Mouse (Mus musculus): ENCODE results near the gene Polr2b. TPM values are rescaled to one million over a fixed set of nuclear protein-coding genes. Genes with fewer than 3 reads are reported as not detected.

The Polr2b gene
- polyA plus RNA-seq, 1 experiment from 2014 or later: 78.9 TPM

DNA sequence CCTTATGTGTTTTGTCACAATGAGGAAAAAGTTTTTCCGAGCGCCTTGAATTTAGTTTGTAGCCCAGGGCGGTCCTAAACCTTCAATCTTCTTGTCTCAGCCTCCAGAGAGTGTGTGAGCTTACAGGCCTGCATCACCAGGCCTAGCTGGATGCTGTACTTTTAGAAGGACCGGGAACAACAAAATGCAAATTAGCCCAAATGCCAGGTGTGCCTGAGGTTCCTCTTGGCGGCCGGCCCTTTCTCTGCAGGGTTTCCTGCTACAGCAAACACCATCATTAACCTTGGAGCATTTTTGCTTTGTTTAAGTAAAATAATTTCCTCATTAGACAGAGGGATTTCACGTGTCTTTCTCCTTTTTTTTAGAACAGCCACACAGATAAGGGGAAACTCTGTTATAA, 58.2 kb downstream of the Polr2b start:
- Histone ChIP-seq H3K4me3 (no peak overlapping the region), H3K4me1 (peaks cover 6% of the 10 kb centered on the region; the same call in 1 of the 2 replicates), H3K4me2 (replicated peaks) (no peak overlapping the region), H3K9me3 (no peaks in the 10 kb centered on the region), H3K27ac (no peak overlapping the region), H3K9ac (no peak overlapping the region), H3K36me3 (no peaks in the 10 kb centered on the region), H3K27me3 (peaks cover 4% of the 10 kb centered on the region; the same call in 1 of the 2 replicates)
- WGBS: 30% methylated on average over 7 of the region's 7 CpGs
- no peak for ATAC-seq (ENCODE audit: insufficient number of reproducible peaks, insufficient read depth, low FRiP score, low TSS enrichment)

DNA sequence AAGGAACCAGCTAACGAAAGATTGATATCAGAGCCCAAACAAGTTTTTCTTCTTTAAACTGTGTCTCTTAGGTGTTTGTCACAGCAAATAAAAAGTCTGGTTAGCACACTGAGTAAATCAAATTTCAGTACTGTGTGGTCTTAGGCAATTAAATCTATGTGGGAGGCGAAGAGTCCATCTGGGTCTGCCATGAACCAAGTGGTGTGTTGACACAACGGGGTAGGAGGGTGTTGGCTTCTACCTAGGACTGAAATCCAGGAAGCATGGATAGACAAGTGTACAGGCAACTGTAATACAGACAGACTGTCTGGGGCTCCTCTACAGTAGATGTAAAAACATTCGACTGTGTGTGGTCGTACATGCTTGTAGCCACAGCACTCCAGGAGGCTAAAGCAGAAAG, 59.4 kb downstream of the Polr2b start:
- Histone ChIP-seq H3K9ac (no peak overlapping the region), H3K9me3 (no peaks in the 10 kb centered on the region), H3K4me1 (peaks cover 6% of the 10 kb centered on the region; the same call in 1 of the 2 replicates), H3K36me3 (no peaks in the 10 kb centered on the region), H3K27ac (no peak overlapping the region), H3K4me3 (no peak overlapping the region), H3K27me3 (peaks cover 4% of the 10 kb centered on the region; the same call in 1 of the 2 replicates), H3K4me2 (replicated peaks) (no peak overlapping the region)
- ATAC-seq (ENCODE audit: insufficient number of reproducible peaks, insufficient read depth, low FRiP score, low TSS enrichment): no peak
- WGBS: 76% methylated on average over 5 of the region's 5 CpGs

GRCm38 (mm10) chr5:77370378-77370892, 60.5 kb downstream of the Polr2b start:
- H3K4me1 ChIP-seq: 0 out of 2 replicates have a peak, but pooled peaks cover 2% of the 10 kb centered on the region
- ATAC-seq (ENCODE audit: insufficient number of reproducible peaks, insufficient read depth, low FRiP score, low TSS enrichment): no peak
- 72% methylated on average over 5 of the region's 5 CpGs for WGBS
- no peaks in the 10 kb centered on the region for H3K9me3 ChIP-seq
- no peaks in the 10 kb centered on the region for H3K36me3 ChIP-seq
- H3K27me3 ChIP-seq: peaks cover 4% of the 10 kb centered on the region; the same call in 1 of the 2 replicates
- no peak overlapping the region for H3K27ac ChIP-seq
- no peak overlapping the region for H3K4me3 ChIP-seq
- no peak overlapping the region for H3K9ac ChIP-seq
- no peak overlapping the region for H3K4me2 ChIP-seq (replicated peaks)

DNA sequence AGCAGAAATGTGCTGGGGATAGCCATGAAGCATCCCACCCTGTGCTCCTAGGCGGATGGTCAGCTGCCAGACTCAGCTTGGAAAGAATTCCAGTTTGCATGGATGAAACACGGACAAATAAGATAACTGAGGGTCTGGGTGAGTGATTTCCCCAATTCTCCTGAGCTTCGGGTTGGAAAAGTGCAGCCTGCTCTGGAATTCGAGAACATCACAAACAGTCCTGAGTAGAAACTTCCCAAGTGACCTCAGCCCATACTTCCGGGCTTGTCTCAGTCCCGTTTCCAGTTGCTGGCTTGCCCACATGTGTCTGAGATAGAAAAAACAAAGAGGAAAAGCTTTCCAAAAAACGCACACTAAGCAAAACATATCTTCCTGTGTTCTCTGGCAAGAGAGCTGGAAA, 62.3 kb downstream of the Polr2b start:
- Histone ChIP-seq H3K4me2 (replicated peaks) (no peak overlapping the region), H3K9ac (no peak overlapping the region), H3K36me3 (no peaks in the 10 kb centered on the region), H3K27me3 (peaks cover 4% of the 10 kb centered on the region; the same call in 1 of the 2 replicates), H3K27ac (no peak overlapping the region), H3K4me3 (no peak overlapping the region), H3K4me1 (0 out of 2 replicates have a peak, but pooled peaks cover 2% of the 10 kb centered on the region), H3K9me3 (no peaks in the 10 kb centered on the region)
- WGBS: 70% methylated on average over 7 of the region's 7 CpGs
- no peak for ATAC-seq (ENCODE audit: insufficient number of reproducible peaks, insufficient read depth, low FRiP score, low TSS enrichment)

DNA sequence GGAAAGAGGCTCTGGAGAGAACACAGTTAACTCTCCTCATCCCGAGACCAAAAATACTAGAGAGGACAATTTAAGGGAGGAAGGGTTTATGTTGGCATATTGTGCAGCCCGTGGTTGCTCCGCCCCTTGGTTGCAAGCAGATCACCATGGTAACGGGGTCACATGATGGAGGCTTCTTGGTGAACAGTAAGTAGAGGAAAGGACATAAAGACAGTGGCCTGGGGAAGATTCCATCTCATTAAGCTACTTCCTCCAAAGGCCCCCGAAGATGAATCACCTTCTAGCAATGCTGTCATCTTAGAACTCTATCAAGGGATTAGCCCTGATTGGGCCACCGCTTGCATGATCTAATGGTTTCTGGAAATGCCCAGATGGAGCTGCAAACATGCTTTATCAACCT, 62.8 kb downstream of the Polr2b start:
- Histone ChIP-seq H3K4me1 (0 out of 2 replicates have a peak, but pooled peaks cover 2% of the 10 kb centered on the region), H3K9ac (no peak overlapping the region), H3K27me3 (no peaks in the 10 kb centered on the region), H3K9me3 (no peaks in the 10 kb centered on the region), H3K36me3 (no peaks in the 10 kb centered on the region), H3K27ac (no peak overlapping the region), H3K4me3 (no peak overlapping the region), H3K4me2 (replicated peaks) (no peak overlapping the region)
- 70% methylated on average over 6 of the region's 6 CpGs for WGBS
- ATAC-seq (ENCODE audit: insufficient number of reproducible peaks, insufficient read depth, low FRiP score, low TSS enrichment): no peak

DNA sequence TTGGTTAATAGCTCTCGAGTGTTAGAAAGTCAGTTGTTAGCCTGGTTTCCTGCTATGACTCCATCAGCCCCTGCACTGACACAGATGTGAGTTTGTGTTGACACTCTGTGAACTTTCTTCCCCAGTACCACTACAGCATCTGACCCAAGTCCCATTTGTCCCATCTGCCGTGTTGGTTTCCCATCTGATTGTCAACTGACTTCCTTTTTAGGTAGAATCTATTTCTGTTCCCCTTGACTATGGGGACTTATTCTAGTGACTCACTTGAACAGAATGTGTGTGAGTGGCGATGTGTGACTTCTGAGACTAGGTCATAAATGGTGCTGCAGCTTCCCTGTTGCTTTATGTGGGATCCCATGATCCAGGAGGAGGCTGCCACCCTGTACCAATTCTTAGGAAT, 65.0 kb downstream of the Polr2b start:
- Histone ChIP-seq H3K4me3 (no peak overlapping the region), H3K9me3 (no peaks in the 10 kb centered on the region), H3K4me2 (replicated peaks) (no peak overlapping the region), H3K36me3 (no peaks in the 10 kb centered on the region), H3K9ac (no peak overlapping the region), H3K27me3 (no peaks in the 10 kb centered on the region), H3K4me1 (0 out of 2 replicates have a peak, but pooled peaks cover 7% of the 10 kb centered on the region), H3K27ac (no peak overlapping the region)
- 71% methylated on average over 3 of the region's 3 CpGs for WGBS
- ATAC-seq (ENCODE audit: insufficient number of reproducible peaks, insufficient read depth, low FRiP score, low TSS enrichment): no peak

GRCm38 (mm10) chr5:77375546-77375945, 65.6 kb downstream of the Polr2b start:
- Histone ChIP-seq H3K4me2 (replicated peaks) (no peak overlapping the region), H3K9me3 (no peaks in the 10 kb centered on the region), H3K4me3 (no peak overlapping the region), H3K9ac (no peak overlapping the region), H3K27me3 (no peaks in the 10 kb centered on the region), H3K36me3 (no peaks in the 10 kb centered on the region), H3K27ac (no peak overlapping the region), H3K4me1 (0 out of 2 replicates have a peak, but pooled peaks cover 7% of the 10 kb centered on the region)
- ATAC-seq (ENCODE audit: insufficient number of reproducible peaks, insufficient read depth, low FRiP score, low TSS enrichment): no peak
- WGBS: 69% methylated on average over 4 of the region's 4 CpGs

GRCm38 (mm10) chr5:77378027-77378426, 68.1 kb downstream of the Polr2b start:
- 0 out of 2 replicates have a peak, but pooled peaks cover 5% of the 10 kb centered on the region for H3K4me1 ChIP-seq
- no peak overlapping the region for H3K4me3 ChIP-seq
- no peak overlapping the region for H3K27ac ChIP-seq
- no peaks in the 10 kb centered on the region for H3K36me3 ChIP-seq
- 83% methylated on average over 3 of the region's 3 CpGs for WGBS
- H3K9ac ChIP-seq: no peak overlapping the region
- ATAC-seq (ENCODE audit: insufficient number of reproducible peaks, insufficient read depth, low FRiP score, low TSS enrichment): no peak
- H3K27me3 ChIP-seq: no peaks in the 10 kb centered on the region
- no peak overlapping the region for H3K4me2 ChIP-seq (replicated peaks)
- H3K9me3 ChIP-seq: no peaks in the 10 kb centered on the region

GRCm38 (mm10) chr5:77379434-77380135, 69.6 kb downstream of the Polr2b start:
- H3K4me2 ChIP-seq (replicated peaks): no peak overlapping the region
- no peaks in the 10 kb centered on the region for H3K9me3 ChIP-seq
- no peak overlapping the region for H3K27ac ChIP-seq
- no peaks in the 10 kb centered on the region for H3K27me3 ChIP-seq
- WGBS: 46% methylated on average over 14 of the region's 14 CpGs
- no peak overlapping the region for H3K9ac ChIP-seq
- 0 out of 2 replicates have a peak, but pooled peaks cover 5% of the 10 kb centered on the region for H3K4me1 ChIP-seq
- ATAC-seq (ENCODE audit: insufficient number of reproducible peaks, insufficient read depth, low FRiP score, low TSS enrichment): 0 out of 2 replicates have a peak, but pooled peaks have one; percentile 64
- H3K36me3 ChIP-seq: no peaks in the 10 kb centered on the region
- H3K4me3 ChIP-seq: no peak overlapping the region

DNA sequence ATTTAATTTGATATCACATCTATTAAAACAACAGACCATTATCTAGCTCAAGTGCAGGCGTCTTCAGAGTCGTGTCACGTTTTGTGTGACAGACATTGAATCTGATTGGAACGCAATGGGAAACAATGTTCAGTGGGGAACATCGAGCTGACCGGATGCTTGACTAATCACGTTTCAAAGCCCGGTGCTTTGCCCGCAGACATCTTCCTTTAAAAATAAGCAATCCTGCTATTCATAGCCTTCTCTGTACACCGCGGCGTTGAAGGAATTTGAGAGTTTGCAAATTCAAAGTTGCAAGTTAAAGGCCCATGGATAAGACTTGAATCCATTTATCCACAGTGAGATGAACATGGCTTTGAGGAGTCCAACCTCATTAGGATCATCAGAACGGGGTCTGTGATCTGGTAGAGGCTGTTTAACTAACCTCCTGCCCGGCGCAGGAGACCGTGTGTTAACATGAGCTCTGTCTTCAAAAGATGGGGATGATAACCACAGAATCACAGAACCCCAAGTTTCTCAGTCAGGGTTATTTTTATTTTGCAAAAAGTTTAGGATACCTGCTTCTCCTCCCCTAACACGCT, 70.5 kb downstream of the Polr2b start:
- H3K4me3 ChIP-seq: no peak overlapping the region
- WGBS: 67% methylated on average over 17 of the region's 17 CpGs

DNA sequence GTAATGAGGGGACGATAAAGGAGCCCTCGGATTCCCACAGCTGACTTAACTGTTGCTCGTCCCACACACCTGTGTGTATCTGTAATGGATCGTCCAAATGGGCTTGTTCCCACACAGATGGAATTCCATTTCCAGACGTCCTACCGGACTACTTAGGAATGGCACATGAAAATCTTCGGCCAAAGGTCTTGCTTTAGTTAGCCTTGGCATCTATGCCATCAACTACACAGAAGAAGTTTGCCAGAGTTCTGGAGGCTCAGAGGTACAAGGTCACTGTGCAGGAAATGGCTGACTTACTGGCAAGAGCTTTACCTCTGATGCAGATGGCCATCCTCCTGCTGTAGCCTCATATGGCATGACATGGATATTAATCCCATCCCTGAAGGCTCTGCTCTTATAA, 71.3 kb downstream of the Polr2b start:
- no peak overlapping the region for H3K4me2 ChIP-seq (replicated peaks)
- no peak overlapping the region for H3K4me3 ChIP-seq
- no peaks in the 10 kb centered on the region for H3K9me3 ChIP-seq
- H3K4me1 ChIP-seq: 0 out of 2 replicates have a peak, but pooled peaks cover 5% of the 10 kb centered on the region
- H3K9ac ChIP-seq: no peak overlapping the region
- no peaks in the 10 kb centered on the region for H3K27me3 ChIP-seq
- ATAC-seq (ENCODE audit: insufficient number of reproducible peaks, insufficient read depth, low FRiP score, low TSS enrichment): no peak
- 90% methylated on average over 7 of the region's 7 CpGs for WGBS
- no peaks in the 10 kb centered on the region for H3K36me3 ChIP-seq
- H3K27ac ChIP-seq: no peak overlapping the region

More for the DNA sequence above, 70.5 kb downstream of the Polr2b start:
- no peak overlapping the region for H3K4me2 ChIP-seq (replicated peaks)
- H3K36me3 ChIP-seq: no peaks in the 10 kb centered on the region
- no peak for ATAC-seq (ENCODE audit: insufficient number of reproducible peaks, insufficient read depth, low FRiP score, low TSS enrichment)
- H3K4me1 ChIP-seq: 0 out of 2 replicates have a peak, but pooled peaks cover 5% of the 10 kb centered on the region
- H3K27me3 ChIP-seq: no peaks in the 10 kb centered on the region
- no peak overlapping the region for H3K9ac ChIP-seq
- H3K9me3 ChIP-seq: no peaks in the 10 kb centered on the region
- no peak overlapping the region for H3K27ac ChIP-seq

DNA sequence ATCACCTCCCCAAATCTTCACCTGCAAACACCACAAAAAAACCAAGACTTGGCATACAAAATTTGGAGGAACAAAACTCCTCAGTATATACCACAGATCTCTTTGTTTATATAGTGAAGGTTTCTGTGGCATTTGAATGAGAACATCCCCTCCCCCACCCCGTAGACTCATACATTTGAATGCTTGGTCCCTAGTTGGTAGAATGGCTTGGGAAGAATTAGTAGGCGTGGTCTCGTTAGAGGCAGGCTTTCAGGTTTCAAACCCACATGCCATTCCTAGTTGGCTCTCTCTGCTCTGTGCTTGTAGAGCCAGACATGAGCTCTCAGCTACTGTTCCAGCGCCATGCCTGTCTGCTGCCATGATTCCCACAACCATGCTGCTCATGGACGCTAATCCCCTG, 71.7 kb downstream of the Polr2b start:
- WGBS: 84% methylated on average over 5 of the region's 5 CpGs

More for the DNA sequence above, 71.7 kb downstream of the Polr2b start:
- Histone ChIP-seq H3K27ac (no peak overlapping the region), H3K4me3 (no peak overlapping the region), H3K4me2 (replicated peaks) (no peak overlapping the region), H3K4me1 (0 out of 2 replicates have a peak, but pooled peaks cover 5% of the 10 kb centered on the region), H3K9ac (no peak overlapping the region), H3K9me3 (no peaks in the 10 kb centered on the region), H3K36me3 (no peaks in the 10 kb centered on the region), H3K27me3 (no peaks in the 10 kb centered on the region)
- no peak for ATAC-seq (ENCODE audit: insufficient number of reproducible peaks, insufficient read depth, low FRiP score, low TSS enrichment)
